In the genomic region with DNA sequence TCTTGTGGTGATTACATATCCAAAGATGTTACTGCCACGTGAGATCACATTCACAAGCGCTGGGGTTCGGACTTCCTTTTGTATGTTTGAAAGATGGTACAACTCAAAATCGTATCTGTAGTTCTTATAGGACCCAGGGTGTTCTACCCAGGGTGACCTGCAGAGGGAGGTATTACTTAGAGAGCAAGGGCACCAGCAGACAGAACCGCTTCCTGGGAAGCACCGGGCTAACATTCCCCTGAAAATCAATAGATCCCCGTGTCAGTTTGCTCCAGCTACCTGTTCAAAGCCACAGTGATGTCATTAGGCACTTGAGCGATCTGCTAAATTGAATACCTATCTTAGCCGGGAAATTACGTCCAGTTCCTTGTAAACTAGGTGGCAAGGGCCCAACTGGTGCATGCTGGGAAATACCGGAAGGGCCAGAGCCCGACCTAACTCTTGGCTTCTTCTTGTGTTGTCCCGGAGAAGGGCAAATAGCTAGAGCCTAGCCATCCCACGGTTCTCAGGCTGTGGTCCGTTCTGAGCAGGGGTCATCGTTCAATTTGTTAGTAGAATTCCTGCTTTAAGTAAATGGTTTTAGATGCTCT, we compare ENCODE assay signal across 9 mouse cellular contexts. TPM values are rescaled to one million over a fixed set of nuclear protein-coding genes. Genes with fewer than 3 reads are reported as not detected.
DNase-seq lines count a peak whose midpoint lies in the region.
"Had no signal": no experiment of that assay in that cellular context is flagged by ENCODE, and none has a peak within 500 bp of the region (broad histone marks: within the 10 kb centered on the region; RNA-seq: fewer than 3 reads in every experiment).

No protein-coding gene starts in this region.

- 54% methylated on average over 16 of the region's 16 CpGs for WGBS in limb, embryonic 10.5 days

- DNase-seq in layer of hippocampus, adult 11-12 months (ENCODE audit: low spot score), result peak; percentile 74
- no peak for DNase-seq in layer of hippocampus, postnatal 36 days
- peak; percentile 87 for DNase-seq in MEL-GATA-1-ER (ENCODE audit: extremely low read depth, low read depth)
- DNase-seq in cerebellum, adult 8-10 months, result peak; percentile 20
- DNase-seq in heart, adult 9 months (ENCODE audit: low spot score in 2 of 2), result peak; percentile 22 to 58
- DNase-seq in limb, embryonic 10.5 days (ENCODE audit: low spot score), result peak; percentile 53
- DNase-seq in ovary, postnatal 36 days (ENCODE audit: low spot score), result peak; percentile 50
- peak; percentile 40 to 73 for DNase-seq in urinary bladder, postnatal 4 days (ENCODE audit: low spot score in 2 of 2)

- peaks cover 5% of the 10 kb centered on the region; the same call in 1 of the 2 replicates for H3K4me1 ChIP-seq in limb, embryonic 10.5 days

- H3K27ac ChIP-seq in limb, embryonic 10.5 days, result no peak overlapping the region

- H3K9me3 ChIP-seq in limb, embryonic 10.5 days (replicated peaks), result no peaks in the 10 kb centered on the region

- H3K36me3 ChIP-seq in limb, embryonic 10.5 days, result no peaks in the 10 kb centered on the region

- no peak overlapping the region for H3K4me3 ChIP-seq in limb, embryonic 10.5 days
- H3K4me3 ChIP-seq: erythroblast, embryonic 14.5 days had no signal

- no peaks in the 10 kb centered on the region for H3K27me3 ChIP-seq in limb, embryonic 10.5 days (ENCODE audit: low read depth, poor library complexity, severe bottlenecking)

RNA-seq across cellular contexts. Expression of gene Bco1, which starts 14.2 kb away (rescaled TPM):
- under 1 TPM in 1 of 2 experiments, not detected in 1; 0.20 TPM for total RNA-seq in layer of hippocampus, postnatal 36 days (2021)
- not detected in 2 replicates for polyA plus RNA-seq in limb, embryonic 10.5 days (2016; fragmentation: Nextera tagmentation; extraction: Ambion mirVana)
- polyA plus RNA-seq: erythroblast, embryonic 14.5 days had no signal

RNA-seq across cellular contexts. Expression of gene Pkd1l2, which starts 27.6 kb away (rescaled TPM):
- total RNA-seq in layer of hippocampus, postnatal 36 days (2021), result under 1 TPM in 1 of 2 experiments, not detected in 1; 0.05 TPM
- not detected in 2 replicates for polyA plus RNA-seq in limb, embryonic 10.5 days (2016; fragmentation: Nextera tagmentation; extraction: Ambion mirVana)
- polyA plus RNA-seq: erythroblast, embryonic 14.5 days had no signal

RNA-seq across cellular contexts. Expression of gene Gan, which starts 48.0 kb away (rescaled TPM):
- 10 to 100 TPM; 18.2 to 18.7 TPM for total RNA-seq in layer of hippocampus, postnatal 36 days (2021)
- polyA plus RNA-seq in limb, embryonic 10.5 days (2016; fragmentation: Nextera tagmentation; extraction: Ambion mirVana), result 2.2 and 2.7 TPM in 2 replicates

Comparison
In these comparisons a context has a peak if more than half of its experiments do, and no peak if none do; other contexts are left out.
1. DNase-seq: peak in layer of hippocampus, adult 11-12 months (single experiment), MEL-GATA-1-ER (single experiment), cerebellum, adult 8-10 months (single experiment), heart, adult 9 months (2 of 2), limb, embryonic 10.5 days (single experiment), ovary, postnatal 36 days (single experiment) and urinary bladder, postnatal 4 days (2 of 2); none in layer of hippocampus, postnatal 36 days (0 of 2).